Mouse (Mus musculus): Measurements from ENCODE around the gene Dapk3. TPM values are rescaled to one million over a fixed set of nuclear protein-coding genes. Genes with fewer than 3 reads are reported as not detected.
"Not testable (repeated sequence)": the region's sequence is repeated elsewhere in the genome, so short reads cannot be mapped to it uniquely, and the experiment has no call there.

Dapk3 gene
- polyA plus RNA-seq, 1 experiment = 64.8 TPM

DNA sequence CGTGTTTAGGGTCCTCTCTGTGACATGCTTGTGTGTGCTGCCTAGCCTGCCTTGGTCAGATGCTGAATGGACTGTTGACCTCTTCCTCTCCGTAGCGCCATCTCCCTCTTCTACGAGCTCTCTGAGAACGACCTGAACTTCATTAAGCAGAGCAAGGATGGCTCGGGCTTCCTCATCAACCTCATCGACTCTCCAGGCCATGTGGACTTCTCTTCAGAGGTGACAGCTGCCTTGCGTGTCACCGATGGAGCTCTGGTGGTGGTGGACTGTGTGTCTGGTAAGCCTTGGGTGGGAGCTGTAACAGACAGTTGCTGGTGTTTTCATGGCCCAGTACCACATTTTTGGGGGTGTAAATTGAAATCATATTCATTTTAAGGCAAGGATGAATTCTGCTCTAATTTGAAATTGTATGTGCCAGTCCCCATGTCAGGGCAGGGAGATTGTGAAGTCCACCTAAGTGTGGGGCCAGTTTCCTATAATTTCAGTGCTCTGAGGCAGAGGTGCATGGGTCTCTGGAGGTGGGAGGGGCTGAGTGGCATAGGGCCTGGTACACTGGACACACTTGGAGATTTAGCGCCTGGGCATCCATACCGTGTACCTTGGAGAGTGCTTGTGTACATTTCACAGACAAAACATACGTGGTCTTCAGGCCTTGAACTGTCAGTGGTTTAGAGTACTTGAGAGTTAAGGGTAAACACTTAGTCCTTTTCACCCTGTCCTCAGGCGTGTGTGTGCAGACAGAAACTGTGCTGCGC is 4.7 kb upstream of the Dapk3 start:
- no peak for TF ChIP-seq EP300 (IDR thresholded peaks at IDR 0.05; ENCODE audit: insufficient read depth, low read depth, low read length)
- Histone ChIP-seq H3K4me1 (ENCODE audit: control insufficient read depth, insufficient read depth, low read length) (no peaks in the 10 kb centered on the region), H3K27me3 (ENCODE audit: control insufficient read depth, insufficient read depth, low read length, poor library complexity, severe bottlenecking) (no peaks in the 10 kb centered on the region), H3K9ac (ENCODE audit: low read depth, poor library complexity, severe bottlenecking) (peak overlapping the region; percentile 93), H3K9me3 (replicated peaks; ENCODE audit: control insufficient read depth, insufficient read depth, low read length, poor library complexity, severe bottlenecking) (no peaks in the 10 kb centered on the region), H3K4me3 (ENCODE audit: low read depth, low read length) (peak overlapping the region; percentile 70), H3K36me3 (ENCODE audit: control insufficient read depth, insufficient read depth, low read length, poor library complexity, severe bottlenecking) (peaks cover 53% of the 10 kb centered on the region), H3K27ac (ENCODE audit: insufficient read depth, low read length) (peak overlapping the region; percentile 49)

- TF ChIP-seq CTCF (IDR thresholded peaks at IDR 0.05; ENCODE audit: low read depth, low read length) (no peak), POLR2A (IDR thresholded peaks at IDR 0.05; ENCODE audit: insufficient read depth, low read length) (no peak), EP300 (IDR thresholded peaks at IDR 0.05; ENCODE audit: insufficient read depth, low read depth, low read length) (no peak)
- peaks cover 53% of the 10 kb centered on the region for H3K36me3 ChIP-seq (ENCODE audit: control insufficient read depth, insufficient read depth, low read length, poor library complexity, severe bottlenecking)
- no peaks in the 10 kb centered on the region for H3K9me3 ChIP-seq (replicated peaks; ENCODE audit: control insufficient read depth, insufficient read depth, low read length, poor library complexity, severe bottlenecking)
- H3K27ac ChIP-seq (ENCODE audit: insufficient read depth, low read length) = peak overlapping the region; percentile 49
- peak overlapping the region; percentile 70 for H3K4me3 ChIP-seq (ENCODE audit: low read depth, low read length)
- H3K4me1 ChIP-seq (ENCODE audit: control insufficient read depth, insufficient read depth, low read length) = peaks cover 2% of the 10 kb centered on the region
- H3K9ac ChIP-seq (ENCODE audit: low read depth, poor library complexity, severe bottlenecking) = peak overlapping the region; percentile 93
- no peaks in the 10 kb centered on the region for H3K27me3 ChIP-seq (ENCODE audit: control insufficient read depth, insufficient read depth, low read length, poor library complexity, severe bottlenecking)
These were observed 3.9 kb upstream of the Dapk3 start for GRCm38 (mm10) chr10:81178927-81179326.

DNA sequence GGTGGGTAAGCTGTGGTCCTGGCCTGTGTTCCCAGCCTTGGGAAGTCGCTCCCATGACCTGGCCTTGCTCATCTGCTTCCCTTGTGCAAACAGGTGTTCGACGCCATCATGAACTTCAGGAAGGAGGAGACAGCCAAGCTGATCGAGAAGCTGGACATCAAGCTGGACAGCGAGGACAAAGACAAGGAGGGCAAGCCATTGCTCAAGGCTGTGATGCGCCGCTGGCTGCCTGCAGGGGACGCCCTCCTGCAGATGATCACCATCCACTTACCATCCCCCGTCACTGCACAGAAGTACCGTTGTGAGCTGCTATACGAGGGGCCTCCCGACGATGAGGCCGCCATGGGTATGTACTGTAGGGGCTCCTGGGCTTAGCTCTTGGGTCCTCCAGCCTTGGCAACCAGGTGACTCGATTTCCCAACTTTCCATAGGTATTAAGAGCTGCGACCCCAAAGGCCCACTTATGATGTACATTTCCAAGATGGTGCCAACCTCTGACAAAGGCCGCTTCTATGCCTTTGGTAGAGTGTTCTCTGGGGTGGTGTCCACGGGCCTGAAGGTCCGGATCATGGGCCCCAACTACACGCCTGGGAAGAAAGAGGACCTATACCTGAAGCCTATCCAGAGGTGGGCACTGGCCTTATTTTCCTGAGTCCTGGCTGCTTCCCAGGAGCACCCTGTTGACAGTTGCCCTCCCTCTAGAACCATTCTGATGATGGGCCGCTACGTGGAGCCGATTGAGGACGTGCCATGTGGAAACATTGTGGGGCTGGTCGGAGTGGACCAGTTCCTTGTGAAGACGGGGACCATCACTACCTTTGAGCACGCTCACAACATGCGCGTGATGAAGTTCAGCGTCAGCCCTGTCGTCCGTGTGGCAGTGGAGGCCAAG is 3.1 kb upstream of the Dapk3 start:
- no peak overlapping the region; the same call in 1 of the 2 replicates for H3K9ac ChIP-seq (ENCODE audit: low read depth, poor library complexity, severe bottlenecking)
- peaks cover 2% of the 10 kb centered on the region for H3K4me1 ChIP-seq (ENCODE audit: control insufficient read depth, insufficient read depth, low read length)
- no peak overlapping the region for H3K4me3 ChIP-seq (ENCODE audit: low read depth, low read length)
- no peaks in the 10 kb centered on the region for H3K27me3 ChIP-seq (ENCODE audit: control insufficient read depth, insufficient read depth, low read length, poor library complexity, severe bottlenecking)
- H3K36me3 ChIP-seq (ENCODE audit: control insufficient read depth, insufficient read depth, low read length, poor library complexity, severe bottlenecking) = peaks cover 53% of the 10 kb centered on the region
- TF ChIP-seq CTCF (IDR thresholded peaks at IDR 0.05; ENCODE audit: low read depth, low read length) = no peak
- TF ChIP-seq POLR2A (IDR thresholded peaks at IDR 0.05; ENCODE audit: insufficient read depth, low read length) = no peak
- TF ChIP-seq EP300 (IDR thresholded peaks at IDR 0.05; ENCODE audit: insufficient read depth, low read depth, low read length) = no peak
- H3K9me3 ChIP-seq (replicated peaks; ENCODE audit: control insufficient read depth, insufficient read depth, low read length, poor library complexity, severe bottlenecking) = no peaks in the 10 kb centered on the region
- H3K27ac ChIP-seq (ENCODE audit: insufficient read depth, low read length) = peak overlapping the region; percentile 4; the same call in 1 of the 2 replicates

GRCm38 (mm10) chr10:81180946-81181345 is 1.9 kb upstream of the Dapk3 start:
- Histone ChIP-seq H3K9me3 (replicated peaks; ENCODE audit: control insufficient read depth, insufficient read depth, low read length, poor library complexity, severe bottlenecking) (no peaks in the 10 kb centered on the region), H3K4me3 (ENCODE audit: low read depth, low read length) (no peak overlapping the region), H3K36me3 (ENCODE audit: control insufficient read depth, insufficient read depth, low read length, poor library complexity, severe bottlenecking) (peaks cover 53% of the 10 kb centered on the region), H3K27me3 (ENCODE audit: control insufficient read depth, insufficient read depth, low read length, poor library complexity, severe bottlenecking) (no peaks in the 10 kb centered on the region), H3K27ac (ENCODE audit: insufficient read depth, low read length) (no peak overlapping the region), H3K4me1 (ENCODE audit: control insufficient read depth, insufficient read depth, low read length) (peaks cover 2% of the 10 kb centered on the region), H3K9ac (ENCODE audit: low read depth, poor library complexity, severe bottlenecking) (no peak overlapping the region)
- TF ChIP-seq POLR2A (IDR thresholded peaks at IDR 0.05; ENCODE audit: insufficient read depth, low read length) (no peak), CTCF (IDR thresholded peaks at IDR 0.05; ENCODE audit: low read depth, low read length) (no peak), EP300 (IDR thresholded peaks at IDR 0.05; ENCODE audit: insufficient read depth, low read depth, low read length) (no peak)

- peaks cover 53% of the 10 kb centered on the region for H3K36me3 ChIP-seq (ENCODE audit: control insufficient read depth, insufficient read depth, low read length, poor library complexity, severe bottlenecking)
- not testable (repeated sequence) for H3K9ac ChIP-seq (ENCODE audit: low read depth, poor library complexity, severe bottlenecking); H3K4me1 ChIP-seq (ENCODE audit: control insufficient read depth, insufficient read depth, low read length); H3K27me3 ChIP-seq (ENCODE audit: control insufficient read depth, insufficient read depth, low read length, poor library complexity, severe bottlenecking); H3K4me3 ChIP-seq (ENCODE audit: low read depth, low read length); H3K27ac ChIP-seq (ENCODE audit: insufficient read depth, low read length); H3K9me3 ChIP-seq (replicated peaks; ENCODE audit: control insufficient read depth, insufficient read depth, low read length, poor library complexity, severe bottlenecking)
These were observed 945 bp upstream of the Dapk3 start for GRCm38 (mm10) chr10:81181860-81182259.

DNA sequence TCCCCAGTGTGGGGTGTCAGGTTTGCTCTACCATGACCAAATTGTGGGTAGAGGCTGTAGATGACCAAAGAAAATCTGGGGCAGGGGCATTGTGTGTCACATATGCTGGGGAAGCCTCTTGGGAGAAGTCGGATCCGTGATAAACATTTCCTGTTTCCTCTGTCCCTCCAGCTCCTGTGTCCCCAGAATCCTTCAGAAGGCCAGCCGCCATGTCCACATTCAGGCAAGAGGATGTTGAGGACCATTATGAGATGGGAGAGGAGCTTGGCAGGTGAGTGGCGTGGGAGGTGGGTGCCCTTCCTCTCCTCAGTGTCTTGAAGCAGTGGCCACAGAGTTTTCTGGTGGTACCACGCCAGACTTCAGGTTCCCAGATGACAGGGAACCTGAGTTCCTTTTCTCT is 1.0 kb downstream of the Dapk3 start, which contains the start of gene 4930442H23Rik:
Gene 4930442H23Rik (minus strand): TSS at position 45 of the 400 bp plus-strand sequence.
- Histone ChIP-seq H3K4me3 (ENCODE audit: low read depth, low read length) (peak within 1 kb of the TSS; percentile 94), H3K36me3 (ENCODE audit: control insufficient read depth, insufficient read depth, low read length, poor library complexity, severe bottlenecking) (peaks cover 34% of the 10 kb centered on the region), H3K9me3 (replicated peaks; ENCODE audit: control insufficient read depth, insufficient read depth, low read length, poor library complexity, severe bottlenecking) (no peaks in the 10 kb centered on the region), H3K9ac (ENCODE audit: low read depth, poor library complexity, severe bottlenecking) (peak within 1 kb of the TSS; percentile 80), H3K4me1 (ENCODE audit: control insufficient read depth, insufficient read depth, low read length) (peaks cover 2% of the 10 kb centered on the region), H3K27ac (ENCODE audit: insufficient read depth, low read length) (peak within 1 kb of the TSS; percentile 42; the same call in 1 of the 2 replicates), H3K27me3 (ENCODE audit: control insufficient read depth, insufficient read depth, low read length, poor library complexity, severe bottlenecking) (no peaks in the 10 kb centered on the region)
- TF ChIP-seq EP300 (IDR thresholded peaks at IDR 0.05; ENCODE audit: insufficient read depth, low read depth, low read length) (no peak), POLR2A (IDR thresholded peaks at IDR 0.05; ENCODE audit: insufficient read depth, low read length) (no peak), CTCF (IDR thresholded peaks at IDR 0.05; ENCODE audit: low read depth, low read length) (no peak)

Measured in ES-Bruce4 (cell line).